Mouse (Mus musculus): ENCODE data around the gene Slc22a4. TPM values are rescaled to one million over a fixed set of nuclear protein-coding genes. Genes with fewer than 3 reads are reported as not detected.
"Not testable (repeated sequence)": the region's sequence is repeated elsewhere in the genome, so short reads cannot be mapped to it uniquely, and the experiment has no call there.

The Slc22a4 gene
- polyA plus RNA-seq, 1 experiment from 2014 or later, result 3.4 TPM

GRCm38 (mm10) chr11:54002147-54002760 is 25.6 kb downstream of the Slc22a4 start:
- 4% methylated on average over 5 of the region's 5 CpGs for WGBS
- H3K36me3 ChIP-seq (replicated peaks; ENCODE audit: control insufficient read depth, insufficient read depth), result no peaks in the 10 kb centered on the region
- no peaks in the 10 kb centered on the region for H3K4me1 ChIP-seq (replicated peaks; ENCODE audit: control insufficient read depth, insufficient read depth, low read length)
- no peak overlapping the region; the same call in 1 of the 2 replicates for H3K9ac ChIP-seq
- ATAC-seq (ENCODE audit: low FRiP score) (no peak), DNase-seq (ENCODE audit: low spot score) (peak; percentile 73)
- no peak overlapping the region for H3K4me3 ChIP-seq (replicated peaks; ENCODE audit: low read length)
- no peaks in the 10 kb centered on the region for H3K9me3 ChIP-seq (ENCODE audit: control insufficient read depth, low read length)
- no peak overlapping the region for H3K4me2 ChIP-seq (replicated peaks)
- H3K27me3 ChIP-seq (ENCODE audit: control insufficient read depth, insufficient read depth, low read length), result no peaks in the 10 kb centered on the region
- no peak overlapping the region for H3K27ac ChIP-seq

GRCm38 (mm10) chr11:53997661-53998060 is 30.2 kb downstream of the Slc22a4 start:
- ATAC-seq (ENCODE audit: low FRiP score) (no peak), DNase-seq (ENCODE audit: low spot score) (no peak)
- Histone ChIP-seq H3K4me3 (replicated peaks; ENCODE audit: low read length) (no peak overlapping the region), H3K27ac (no peak overlapping the region), H3K4me1 (replicated peaks; ENCODE audit: control insufficient read depth, insufficient read depth, low read length) (no peaks in the 10 kb centered on the region), H3K36me3 (replicated peaks; ENCODE audit: control insufficient read depth, insufficient read depth) (no peaks in the 10 kb centered on the region), H3K9me3 (ENCODE audit: control insufficient read depth, low read length) (no peaks in the 10 kb centered on the region), H3K27me3 (ENCODE audit: control insufficient read depth, insufficient read depth, low read length) (no peaks in the 10 kb centered on the region), H3K9ac (no peak overlapping the region), H3K4me2 (replicated peaks) (no peak overlapping the region)
- 89% methylated on average over 2 of the region's 2 CpGs for WGBS

GRCm38 (mm10) chr11:53992264-53992663 is 35.6 kb downstream of the Slc22a4 start:
- DNase-seq (ENCODE audit: low spot score) (no peak), ATAC-seq (ENCODE audit: low FRiP score) (no peak)
- Histone ChIP-seq H3K9me3 (ENCODE audit: control insufficient read depth, low read length) (no peaks in the 10 kb centered on the region), H3K36me3 (replicated peaks; ENCODE audit: control insufficient read depth, insufficient read depth) (no peaks in the 10 kb centered on the region), H3K27me3 (ENCODE audit: control insufficient read depth, insufficient read depth, low read length) (no peaks in the 10 kb centered on the region), H3K4me2 (replicated peaks) (no peak overlapping the region), H3K4me1 (replicated peaks; ENCODE audit: control insufficient read depth, insufficient read depth, low read length) (no peaks in the 10 kb centered on the region), H3K27ac (no peak overlapping the region), H3K9ac (no peak overlapping the region), H3K4me3 (replicated peaks; ENCODE audit: low read length) (no peak overlapping the region)
- 88% methylated on average over 4 of the region's 4 CpGs for WGBS

GRCm38 (mm10) chr11:53989232-53989631 is 38.7 kb downstream of the Slc22a4 start:
- H3K9me3 ChIP-seq (ENCODE audit: control insufficient read depth, low read length), result no peaks in the 10 kb centered on the region
- no peaks in the 10 kb centered on the region for H3K27me3 ChIP-seq (ENCODE audit: control insufficient read depth, insufficient read depth, low read length)
- no peak overlapping the region for H3K9ac ChIP-seq
- H3K36me3 ChIP-seq (replicated peaks; ENCODE audit: control insufficient read depth, insufficient read depth), result no peaks in the 10 kb centered on the region
- no peak for DNase-seq (ENCODE audit: low spot score)
- no peak overlapping the region for H3K4me3 ChIP-seq (replicated peaks; ENCODE audit: low read length)
- no peak overlapping the region for H3K27ac ChIP-seq
- 49% methylated on average over 1 of the region's 1 CpGs for whole genome bisulfite sequencing
- ATAC-seq (ENCODE audit: low FRiP score), result no peak
- no peak overlapping the region for H3K4me2 ChIP-seq (replicated peaks)
- no peaks in the 10 kb centered on the region for H3K4me1 ChIP-seq (replicated peaks; ENCODE audit: control insufficient read depth, insufficient read depth, low read length)

- H3K4me1 ChIP-seq (replicated peaks; ENCODE audit: control insufficient read depth, insufficient read depth, low read length), result no peaks in the 10 kb centered on the region
- H3K4me3 ChIP-seq (replicated peaks; ENCODE audit: low read length), result no peak overlapping the region
- no peak overlapping the region for H3K9ac ChIP-seq
- no peaks in the 10 kb centered on the region for H3K36me3 ChIP-seq (replicated peaks; ENCODE audit: control insufficient read depth, insufficient read depth)
- H3K9me3 ChIP-seq (ENCODE audit: control insufficient read depth, low read length), result no peaks in the 10 kb centered on the region
- DNase-seq (ENCODE audit: low spot score), result no peak
- H3K27me3 ChIP-seq (ENCODE audit: control insufficient read depth, insufficient read depth, low read length), result no peaks in the 10 kb centered on the region
- ATAC-seq (ENCODE audit: low FRiP score), result no peak
- no peak overlapping the region for H3K4me2 ChIP-seq (replicated peaks)
- no peak overlapping the region for H3K27ac ChIP-seq
- 81% methylated on average over 4 of the region's 4 CpGs for WGBS
Observed at GRCm38 (mm10) chr11:53988081-53988480, 39.8 kb downstream of the Slc22a4 start.

- no peak overlapping the region for H3K27ac ChIP-seq
- no peaks in the 10 kb centered on the region for H3K9me3 ChIP-seq (ENCODE audit: control insufficient read depth, low read length)
- no peak overlapping the region for H3K4me3 ChIP-seq (replicated peaks; ENCODE audit: low read length)
- H3K4me1 ChIP-seq (replicated peaks; ENCODE audit: control insufficient read depth, insufficient read depth, low read length), result no peaks in the 10 kb centered on the region; the same call in 1 of the 2 replicates
- 85% methylated on average over 4 of the region's 4 CpGs for WGBS
- H3K36me3 ChIP-seq (replicated peaks; ENCODE audit: control insufficient read depth, insufficient read depth), result no peaks in the 10 kb centered on the region
- no peak overlapping the region for H3K4me2 ChIP-seq (replicated peaks)
- ATAC-seq (ENCODE audit: low FRiP score) (no peak), DNase-seq (ENCODE audit: low spot score) (no peak)
- peaks cover 14% of the 10 kb centered on the region; the same call in 1 of the 2 replicates for H3K27me3 ChIP-seq (ENCODE audit: control insufficient read depth, insufficient read depth, low read length)
- no peak overlapping the region for H3K9ac ChIP-seq
Observed at GRCm38 (mm10) chr11:53981396-53981795, 46.5 kb downstream of the Slc22a4 start.

GRCm38 (mm10) chr11:53979788-53980621 is 47.9 kb downstream of the Slc22a4 start, which contains the start of gene Slc22a21:
Slc22a21 (minus strand) TSS chr11:53980332.
- H3K9me3 ChIP-seq (ENCODE audit: control insufficient read depth, low read length), result no peaks in the 10 kb centered on the region
- ATAC-seq (ENCODE audit: low FRiP score) (peak; percentile 88), DNase-seq (ENCODE audit: low spot score) (peak; percentile 66)
- H3K4me2 ChIP-seq (replicated peaks), result peak within 1 kb of the TSS; percentile 81
- no peaks in the 10 kb centered on the region for H3K36me3 ChIP-seq (replicated peaks; ENCODE audit: control insufficient read depth, insufficient read depth)
- H3K9ac ChIP-seq, result peak within 1 kb of the TSS; percentile 59
- H3K4me3 ChIP-seq (replicated peaks; ENCODE audit: low read length), result peak within 1 kb of the TSS; percentile 54
- no peak within 1 kb of the TSS for H3K27ac ChIP-seq
- 2% methylated on average over 73 of the region's 73 CpGs for WGBS
- no peaks in the 10 kb centered on the region; the same call in 1 of the 2 replicates for H3K4me1 ChIP-seq (replicated peaks; ENCODE audit: control insufficient read depth, insufficient read depth, low read length)
- peaks cover 14% of the 10 kb centered on the region; the same call in 1 of the 2 replicates for H3K27me3 ChIP-seq (ENCODE audit: control insufficient read depth, insufficient read depth, low read length)

GRCm38 (mm10) chr11:53979456-53979787 is 48.5 kb downstream of the Slc22a4 start:
- Histone ChIP-seq H3K4me3 (replicated peaks; ENCODE audit: low read length) (peak overlapping the region; percentile 54), H3K27me3 (ENCODE audit: control insufficient read depth, insufficient read depth, low read length) (peaks cover 14% of the 10 kb centered on the region; the same call in 1 of the 2 replicates), H3K4me2 (replicated peaks) (peak overlapping the region; percentile 81), H3K9ac (peak overlapping the region; percentile 59)
- DNase-seq (ENCODE audit: low spot score); H3K27ac ChIP-seq; ATAC-seq (ENCODE audit: low FRiP score); H3K36me3 ChIP-seq (replicated peaks; ENCODE audit: control insufficient read depth, insufficient read depth); H3K9me3 ChIP-seq (ENCODE audit: control insufficient read depth, low read length); H3K4me1 ChIP-seq (replicated peaks; ENCODE audit: control insufficient read depth, insufficient read depth, low read length): not testable (repeated sequence)
- under 1% methylated on average over 23 of the region's 23 CpGs for WGBS

GRCm38 (mm10) chr11:53977672-53978071 is 50.2 kb downstream of the Slc22a4 start:
- no peak overlapping the region for H3K9ac ChIP-seq
- no peaks in the 10 kb centered on the region for H3K36me3 ChIP-seq (replicated peaks; ENCODE audit: control insufficient read depth, insufficient read depth)
- DNase-seq (ENCODE audit: low spot score), result no peak
- H3K27me3 ChIP-seq (ENCODE audit: control insufficient read depth, insufficient read depth, low read length), result peaks cover 14% of the 10 kb centered on the region; the same call in 1 of the 2 replicates
- 87% methylated on average over 3 of the region's 3 CpGs for WGBS
- no peak for ATAC-seq (ENCODE audit: low FRiP score)
- no peak overlapping the region for H3K4me2 ChIP-seq (replicated peaks)
- H3K4me1 ChIP-seq (replicated peaks; ENCODE audit: control insufficient read depth, insufficient read depth, low read length), result no peaks in the 10 kb centered on the region; the same call in 1 of the 2 replicates
- no peak overlapping the region for H3K4me3 ChIP-seq (replicated peaks; ENCODE audit: low read length)
- H3K9me3 ChIP-seq (ENCODE audit: control insufficient read depth, low read length), result no peaks in the 10 kb centered on the region
- H3K27ac ChIP-seq, result no peak overlapping the region
